Mouse (Mus musculus) midbrain, embryonic 14.5 days (tissue): ENCODE results near the gene Fbxw8. TPM values are rescaled to one million over a fixed set of nuclear protein-coding genes. Genes with fewer than 3 reads are reported as not detected.

ENCODE experiments used
- ATAC-seq: fragments of 200-750 bp; cut with Nextera tagmentation; 2 replicates; pipeline ENCODE4 v1.8.0; 2017; ENCODE audit warnings: moderate number of reproducible peaks, moderate library complexity; ENCODE audit not compliant: low FRiP score, low TSS enrichment
- DNase-seq: peaks from one replicate; pipeline ENCODE4 v3.0.0-alpha.2; 2015
- H3K27ac ChIP-seq: fragments of 300-500 bp; sonication (generic); replicated peaks from 2 replicates; pipeline ENCODE4 v1.5.1; 2014; ENCODE audit warnings: mild to moderate bottlenecking, low read depth, low read length, moderate library complexity
- H3K27me3 ChIP-seq: fragments of 300-500 bp; sonication (generic); 2 replicates; pipeline ENCODE4 v1.6.1; 2014; ENCODE audit warnings: low read length, control low read depth, mixed read lengths; ENCODE audit not compliant: control insufficient read depth, insufficient read depth
- H3K36me3 ChIP-seq: fragments of 300-500 bp; sonication (generic); 2 replicates; pipeline ENCODE4 v1.6.1; 2014; ENCODE audit warnings: low read length, control low read depth; ENCODE audit not compliant: control insufficient read depth, insufficient read depth
- H3K4me1 ChIP-seq: fragments of 300-500 bp; sonication (generic); 2 replicates; pipeline ENCODE4 v1.6.1; 2014; ENCODE audit warnings: mild to moderate bottlenecking, antibody characterized with exemption, low read length, control low read depth; ENCODE audit not compliant: control insufficient read depth, insufficient read depth
- H3K4me2 ChIP-seq: fragments of 300-500 bp; sonication (generic); 2 replicates; pipeline ENCODE4 v1.6.1; 2014; ENCODE audit warnings: mild to moderate bottlenecking, low read length, moderate library complexity
- H3K4me3 ChIP-seq: fragments of 300-500 bp; sonication (generic); replicated peaks from 2 replicates; pipeline ENCODE4 v1.5.1; 2014; ENCODE audit warnings: low read depth, low read length
- H3K9ac ChIP-seq: fragments of 300-500 bp; sonication (generic); replicated peaks from 2 replicates; pipeline ENCODE4 v1.6.1; 2014; ENCODE audit warnings: mild to moderate bottlenecking, low read length, moderate library complexity
- H3K9me3 ChIP-seq: fragments of 300-500 bp; sonication (generic); 2 replicates; pipeline ENCODE4 v1.6.1; 2016; ENCODE audit warnings: low read length, control low read depth, mixed read lengths; ENCODE audit not compliant: control insufficient read depth
- WGBS: fragments of 180-500 bp; shearing (Covaris S2); extraction: QIAGEN DNeasy Blood & Tissue Kit; methylation state at CpG from one replicate; pipeline ENCODE4 v1.1.7; 2014; 5-methylcytosine and 5-hydroxymethylcytosine counted together
- polyA plus RNA-seq: library from polyadenylated mRNA; unstranded; fragments of >200 nt; fragmentation: Nextera tagmentation; extraction: Ambion mirVana; gene quantifications from 2 replicates; pipeline ENCODE4 v1.2.1, GENCODE M21; 2014

Gene Fbxw8
- polyA plus RNA-seq, 1 experiment from 2014 or later, result 21.4 TPM

DNA sequence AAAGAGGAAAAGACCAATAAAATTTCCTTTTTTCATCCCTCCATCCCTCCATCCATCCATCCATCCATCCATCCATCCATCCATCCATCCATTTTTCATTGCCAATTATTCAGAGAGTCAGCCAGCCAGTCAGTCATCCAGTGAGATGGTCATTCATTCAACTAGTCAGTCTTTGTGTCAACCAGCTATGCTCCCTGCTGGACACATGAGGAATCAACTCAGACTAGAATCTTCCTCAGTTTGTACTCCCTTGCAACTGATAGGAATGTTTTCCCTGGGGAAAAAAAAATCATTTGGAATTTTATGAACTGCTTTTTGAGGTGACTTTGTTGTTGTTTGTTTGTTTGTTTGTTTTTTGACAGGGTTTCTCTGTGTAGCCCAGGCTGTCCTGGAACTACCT is 10.2 kb upstream of the Fbxw8 start:
- Histone ChIP-seq H3K27me3 (peaks cover 32% of the 10 kb centered on the region), H3K36me3 (no peaks in the 10 kb centered on the region)
- no peak for ATAC-seq

DNA sequence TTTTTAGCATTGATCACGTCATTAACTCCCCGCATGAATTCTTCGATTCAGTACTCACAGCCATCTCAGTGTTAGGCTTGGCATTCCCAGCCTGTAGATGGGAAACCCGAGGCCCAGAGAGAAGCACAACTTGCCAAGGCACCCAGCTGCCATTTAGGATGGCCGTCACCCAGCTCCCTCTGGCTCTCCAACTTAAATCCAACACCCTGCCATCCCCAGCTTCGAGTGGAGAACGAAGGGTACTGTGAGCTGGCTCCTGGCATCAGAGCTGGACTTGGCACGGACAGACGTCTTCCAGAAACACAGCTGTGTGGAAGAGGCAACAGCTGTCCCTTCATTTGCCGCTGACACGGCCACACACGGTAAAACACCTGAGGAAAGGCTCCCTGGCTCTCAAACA is 9.3 kb upstream of the Fbxw8 start, which contains the start of gene Hrk:
Gene Hrk (plus strand): TSS at position 68 of the 400 bp plus-strand sequence.
- Histone ChIP-seq H3K4me3 (no peak within 1 kb of the TSS), H3K27ac (no peak within 1 kb of the TSS), H3K27me3 (peaks cover 26% of the 10 kb centered on the region), H3K4me1 (peaks cover 4% of the 10 kb centered on the region; the same call in 1 of the 2 replicates), H3K36me3 (no peaks in the 10 kb centered on the region), H3K9me3 (no peaks in the 10 kb centered on the region), H3K9ac (no peak within 1 kb of the TSS), H3K4me2 (no peak within 1 kb of the TSS)
- DNase-seq (no peak), ATAC-seq (no peak)
- 75% methylated on average over 12 of the region's 12 CpGs for WGBS

More for the DNA sequence above, 10.2 kb upstream of the Fbxw8 start:
- peaks cover 7% of the 10 kb centered on the region; the same call in 1 of the 2 replicates for H3K4me1 ChIP-seq
- H3K9ac ChIP-seq, result no peak overlapping the region
- no peaks in the 10 kb centered on the region for H3K9me3 ChIP-seq
- no peak overlapping the region for H3K27ac ChIP-seq
- DNase-seq, result no peak
- no peak overlapping the region for H3K4me3 ChIP-seq
- H3K4me2 ChIP-seq, result no peak overlapping the region

DNA sequence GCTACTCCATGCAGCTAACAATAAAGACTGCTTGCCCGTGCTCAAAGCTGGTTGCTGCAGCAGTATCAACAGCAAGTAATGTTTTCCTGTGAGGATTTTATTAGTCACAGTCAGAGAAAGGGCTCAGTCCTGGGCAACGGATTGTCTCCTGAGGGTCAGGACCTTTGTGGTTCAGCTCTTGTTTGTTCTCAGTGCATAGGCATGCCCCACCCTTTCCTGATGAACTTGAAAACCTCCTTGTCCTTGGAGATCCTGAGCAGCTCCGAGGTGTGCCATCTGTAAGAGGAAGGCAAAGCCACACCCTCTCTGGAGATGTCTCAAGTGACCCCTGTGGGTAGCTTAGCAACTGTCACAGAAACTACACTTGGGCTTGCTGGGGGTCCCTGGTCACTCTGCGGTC is 5.4 kb upstream of the Fbxw8 start:
- no peak for DNase-seq
- no peaks in the 10 kb centered on the region for H3K9me3 ChIP-seq
- peaks cover 4% of the 10 kb centered on the region; the same call in 1 of the 2 replicates for H3K27me3 ChIP-seq
- no peaks in the 10 kb centered on the region for H3K36me3 ChIP-seq
- ATAC-seq, result no peak
- H3K4me2 ChIP-seq, result no peak overlapping the region
- H3K4me3 ChIP-seq, result no peak overlapping the region
- no peaks in the 10 kb centered on the region for H3K4me1 ChIP-seq
- no peak overlapping the region for H3K27ac ChIP-seq
- 38% methylated on average over 4 of the region's 4 CpGs for WGBS
- H3K9ac ChIP-seq, result no peak overlapping the region

DNA sequence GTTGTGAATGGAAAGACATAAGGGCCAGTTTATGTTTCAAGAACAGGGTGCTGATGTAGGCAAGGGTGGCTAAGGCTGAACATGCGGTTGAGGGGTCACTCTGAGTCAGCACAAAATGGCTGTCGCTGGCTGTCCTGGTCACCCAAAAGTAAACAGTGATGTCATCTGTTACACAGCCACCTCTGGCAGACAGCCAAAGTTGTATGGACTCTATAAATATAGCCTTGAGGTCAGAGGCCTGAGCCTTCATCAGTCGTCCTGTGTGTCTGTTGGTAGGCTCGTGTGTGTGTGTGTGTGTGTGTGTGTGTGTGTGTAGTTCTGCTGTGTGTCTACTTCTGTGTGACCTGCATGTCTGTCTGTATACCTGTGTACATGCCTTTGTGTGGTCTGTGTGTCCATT is 1.7 kb upstream of the Fbxw8 start:
- Histone ChIP-seq H3K9me3 (no peaks in the 10 kb centered on the region), H3K27me3 (no peaks in the 10 kb centered on the region), H3K4me2 (no peak overlapping the region), H3K9ac (no peak overlapping the region), H3K4me1 (peaks cover 14% of the 10 kb centered on the region), H3K27ac (no peak overlapping the region), H3K4me3 (no peak overlapping the region), H3K36me3 (0 out of 2 replicates have a peak, but pooled peaks cover 4% of the 10 kb centered on the region)
- DNase-seq (no peak), ATAC-seq (no peak)
- 63% methylated on average over 4 of the region's 4 CpGs for WGBS

DNA sequence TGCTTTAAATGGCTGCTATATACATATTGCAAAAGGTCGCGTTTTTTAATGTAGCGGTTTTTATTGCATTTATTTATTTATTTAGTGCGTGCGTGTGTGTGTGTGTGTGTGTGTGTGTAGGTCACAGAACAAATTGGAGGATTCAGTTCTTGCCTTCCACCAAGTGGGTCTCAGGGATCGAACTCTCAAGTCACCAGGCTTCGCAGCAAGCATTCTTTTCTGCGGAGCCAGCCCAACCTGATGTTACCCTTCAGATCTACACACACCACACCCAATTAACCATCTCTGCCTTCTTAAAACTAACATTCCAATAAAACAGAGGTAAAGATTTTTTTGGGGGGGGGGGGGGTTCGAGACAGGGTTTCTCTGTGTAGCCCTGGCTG is 292 bp upstream of the Fbxw8 start:
- Histone ChIP-seq H3K4me3 (peak overlapping the region; percentile 91), H3K27ac (peak overlapping the region; percentile 70; the same call in 1 of the 2 replicates), H3K27me3 (no peaks in the 10 kb centered on the region), H3K4me2 (peak overlapping the region; percentile 81), H3K4me1 (peaks cover 14% of the 10 kb centered on the region), H3K36me3 (peaks cover 8% of the 10 kb centered on the region; the same call in 1 of the 2 replicates), H3K9ac (peak overlapping the region; percentile 91; the same call in 1 of the 2 replicates), H3K9me3 (no peaks in the 10 kb centered on the region)
- DNase-seq, result no peak
- ATAC-seq, result no peak
- WGBS, result 21% methylated on average over 9 of the region's 9 CpGs

DNA sequence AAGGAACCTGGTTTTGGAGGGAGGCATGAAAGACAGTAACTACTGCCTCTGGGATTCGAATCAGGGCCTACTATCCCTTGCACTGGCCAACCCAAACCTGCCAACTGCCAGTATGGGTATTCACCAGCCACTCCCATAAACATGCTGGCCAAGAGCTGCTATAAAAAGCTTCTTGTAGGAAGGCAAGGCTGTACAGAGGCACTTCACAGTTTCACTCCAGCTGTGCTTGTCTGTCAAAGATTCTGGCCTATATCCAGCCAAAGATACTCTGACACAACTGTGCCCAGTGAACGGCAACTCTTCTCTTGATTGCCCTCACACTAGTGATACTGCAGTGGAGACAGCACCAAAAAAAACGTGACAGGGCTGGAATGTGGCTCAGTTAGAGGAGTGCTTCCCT is 5.6 kb downstream of the Fbxw8 start:
- Histone ChIP-seq H3K4me2 (no peak overlapping the region), H3K27ac (no peak overlapping the region), H3K9ac (no peak overlapping the region), H3K9me3 (no peaks in the 10 kb centered on the region), H3K4me1 (peaks cover 30% of the 10 kb centered on the region), H3K36me3 (peaks cover 11% of the 10 kb centered on the region), H3K4me3 (no peak overlapping the region), H3K27me3 (no peaks in the 10 kb centered on the region)
- 86% methylated on average over 3 of the region's 3 CpGs for WGBS
- no peak for ATAC-seq
- no peak for DNase-seq

DNA sequence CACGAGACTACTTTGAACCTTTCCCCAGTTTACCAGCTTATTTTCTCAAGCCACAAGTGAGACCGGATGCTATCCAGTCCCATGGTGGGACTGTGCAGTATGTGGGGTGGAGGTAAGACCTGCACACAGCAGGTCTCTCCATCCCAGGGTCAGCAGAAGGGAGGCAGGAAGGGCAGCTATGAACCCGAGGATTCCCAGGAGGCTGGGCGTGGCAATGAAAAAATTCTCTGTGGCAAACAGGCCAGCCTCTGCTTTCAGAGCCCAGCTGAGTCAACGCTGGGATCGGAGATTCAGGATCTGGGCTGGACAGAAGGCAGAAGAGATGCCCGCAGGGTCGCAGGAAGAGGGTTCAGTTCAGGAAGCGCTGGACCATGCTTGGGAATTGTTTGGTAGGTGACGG is 8.0 kb downstream of the Fbxw8 start:
- no peak overlapping the region for H3K4me2 ChIP-seq
- H3K9ac ChIP-seq, result no peak overlapping the region
- DNase-seq (no peak), ATAC-seq (no peak)
- H3K27me3 ChIP-seq, result no peaks in the 10 kb centered on the region
- H3K9me3 ChIP-seq, result no peaks in the 10 kb centered on the region
- H3K27ac ChIP-seq, result 0 out of 2 replicates have a peak overlapping the region, but pooled peaks have one; percentile 32
- peaks cover 16% of the 10 kb centered on the region for H3K4me1 ChIP-seq
- H3K4me3 ChIP-seq, result no peak overlapping the region
- WGBS, result 85% methylated on average over 10 of the region's 10 CpGs
- peaks cover 13% of the 10 kb centered on the region for H3K36me3 ChIP-seq

DNA sequence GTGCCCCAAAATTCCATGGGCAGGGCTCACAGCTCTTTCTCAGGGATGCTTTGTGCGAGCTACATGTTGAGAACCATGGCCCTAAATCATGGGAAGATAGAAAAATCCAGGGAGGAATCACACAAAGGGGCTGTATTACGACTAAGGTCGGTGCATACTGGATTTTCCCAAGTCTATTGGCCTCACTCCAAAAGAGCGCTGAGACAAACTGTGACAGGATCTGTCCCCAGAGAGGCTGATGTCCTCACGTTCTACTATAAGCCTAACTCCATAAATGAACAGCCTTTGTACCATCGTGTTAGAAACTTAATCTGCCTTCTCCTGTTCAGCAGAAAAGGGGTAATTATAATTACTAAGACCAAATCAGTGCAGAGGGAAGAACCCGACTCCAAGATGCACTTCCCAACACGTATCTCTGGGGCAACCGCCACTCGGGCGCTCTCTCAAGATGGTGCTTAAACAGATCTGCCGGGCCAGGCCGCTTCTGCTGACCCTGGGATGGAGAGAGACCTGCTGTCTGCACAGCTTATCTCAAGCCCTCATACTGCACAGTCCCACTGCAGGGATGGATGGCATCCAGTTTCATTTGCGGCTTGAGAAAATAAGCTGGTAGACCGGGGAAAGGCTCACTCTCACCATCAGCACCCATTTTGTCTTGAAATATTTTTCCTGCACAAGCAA is 9.1 kb downstream of the Fbxw8 start:
- H3K27ac ChIP-seq, result peak overlapping the region; percentile 63
- H3K36me3 ChIP-seq, result peaks cover 20% of the 10 kb centered on the region
- 71% methylated on average over 15 of the region's 15 CpGs for WGBS
- H3K9me3 ChIP-seq, result no peaks in the 10 kb centered on the region
- no peaks in the 10 kb centered on the region for H3K27me3 ChIP-seq
- peak; percentile 68 for DNase-seq
- H3K4me2 ChIP-seq, result no peak overlapping the region
- H3K4me3 ChIP-seq, result no peak overlapping the region
- H3K9ac ChIP-seq, result 0 out of 2 replicates have a peak overlapping the region, but pooled peaks have one; percentile 23
- no peak for ATAC-seq
- peaks cover 16% of the 10 kb centered on the region for H3K4me1 ChIP-seq

DNA sequence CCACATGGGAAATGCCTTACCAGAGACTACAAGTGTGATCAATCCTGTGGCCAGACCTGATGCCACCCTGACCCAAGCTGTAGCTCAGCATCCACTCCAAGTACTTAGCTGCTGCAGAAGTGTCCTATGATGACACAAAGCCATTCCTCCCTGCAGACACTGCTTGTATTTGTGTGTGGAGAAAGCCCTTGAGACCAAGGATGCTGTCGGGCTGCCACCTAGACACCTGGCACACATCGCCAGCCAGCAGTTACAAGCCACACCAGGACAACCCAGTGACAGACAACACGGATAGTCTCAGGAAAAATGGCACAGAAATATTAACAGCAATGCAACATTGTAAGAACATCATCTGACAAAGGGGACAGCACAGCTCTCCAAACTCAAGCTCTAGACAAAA is 9.8 kb downstream of the Fbxw8 start:
- Histone ChIP-seq H3K27ac (peak overlapping the region; percentile 63), H3K36me3 (peaks cover 25% of the 10 kb centered on the region), H3K4me2 (no peak overlapping the region), H3K9ac (0 out of 2 replicates have a peak overlapping the region, but pooled peaks have one; percentile 23), H3K4me3 (no peak overlapping the region), H3K27me3 (no peaks in the 10 kb centered on the region), H3K4me1 (peaks cover 16% of the 10 kb centered on the region), H3K9me3 (no peaks in the 10 kb centered on the region)
- ATAC-seq (no peak), DNase-seq (no peak)
- WGBS, result 92% methylated on average over 3 of the region's 3 CpGs
